Mouse (Mus musculus) fat pad, adult 2 months (tissue): ENCODE data around the gene Calm3.
A peak's percentile ranks its signal among the peaks of the same experiment; 100 is the strongest.
"Not testable (repeated sequence)": the region's sequence is repeated elsewhere in the genome, so short reads cannot be mapped to it uniquely, and the experiment has no call there.

Experiments
- DNase-seq: peaks from one replicate; pipeline ENCODE4 v3.0.0-alpha.2; 2011; ENCODE audit warnings: low read depth, low spot score; ENCODE audit errors: extremely low read depth

Gene Calm3

GRCm38 (mm10) chr7:16924037-16924834, at the start of gene Calm3:
Calm3 (minus strand) TSS chr7:16924114.
- DNase-seq, result peak; percentile 91

- no peak for DNase-seq
Measured at GRCm38 (mm10) chr7:16971160-16971559, 47.2 kb upstream of the Calm3 start.

DNA sequence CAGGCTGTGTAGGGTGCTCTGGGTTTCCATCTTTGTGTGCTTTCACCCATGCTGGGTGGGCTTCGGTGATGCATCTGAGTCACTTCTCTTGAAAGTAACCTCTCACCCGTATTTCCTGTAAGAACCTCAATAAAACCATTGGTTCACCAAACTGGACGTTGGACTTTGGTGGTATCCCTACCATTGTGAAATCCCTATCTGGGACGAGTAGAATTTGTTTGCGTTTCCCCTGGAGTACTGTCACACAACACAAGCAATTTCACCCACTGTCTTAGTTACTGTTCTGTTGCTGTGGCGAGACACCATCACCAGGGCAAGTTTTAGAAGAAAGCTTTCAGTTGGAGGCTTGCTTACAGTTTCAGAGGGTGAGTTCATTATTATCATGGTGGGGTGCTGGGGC, 44.5 kb upstream of the Calm3 start:
- no peak for DNase-seq

DNA sequence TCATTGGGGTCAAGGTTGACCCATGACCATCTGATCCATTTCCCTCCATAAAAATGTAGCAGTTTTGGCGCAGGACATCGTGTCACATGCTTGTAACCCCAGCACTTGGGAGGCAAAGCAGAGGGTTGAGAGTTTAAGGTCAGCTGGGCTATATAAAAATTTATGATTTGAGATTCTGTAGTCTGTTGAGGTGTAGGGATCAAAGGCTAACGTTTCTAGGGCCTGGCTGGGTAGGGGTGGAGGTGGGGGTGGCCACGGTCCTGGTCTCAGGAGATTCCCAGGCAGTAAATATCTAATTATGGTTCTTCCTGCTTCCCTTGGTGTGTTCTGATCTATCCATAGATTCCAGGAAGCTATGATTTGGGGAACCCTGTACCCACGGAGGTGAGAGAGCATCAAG, 37.8 kb upstream of the Calm3 start:
- DNase-seq, result no peak

DNA sequence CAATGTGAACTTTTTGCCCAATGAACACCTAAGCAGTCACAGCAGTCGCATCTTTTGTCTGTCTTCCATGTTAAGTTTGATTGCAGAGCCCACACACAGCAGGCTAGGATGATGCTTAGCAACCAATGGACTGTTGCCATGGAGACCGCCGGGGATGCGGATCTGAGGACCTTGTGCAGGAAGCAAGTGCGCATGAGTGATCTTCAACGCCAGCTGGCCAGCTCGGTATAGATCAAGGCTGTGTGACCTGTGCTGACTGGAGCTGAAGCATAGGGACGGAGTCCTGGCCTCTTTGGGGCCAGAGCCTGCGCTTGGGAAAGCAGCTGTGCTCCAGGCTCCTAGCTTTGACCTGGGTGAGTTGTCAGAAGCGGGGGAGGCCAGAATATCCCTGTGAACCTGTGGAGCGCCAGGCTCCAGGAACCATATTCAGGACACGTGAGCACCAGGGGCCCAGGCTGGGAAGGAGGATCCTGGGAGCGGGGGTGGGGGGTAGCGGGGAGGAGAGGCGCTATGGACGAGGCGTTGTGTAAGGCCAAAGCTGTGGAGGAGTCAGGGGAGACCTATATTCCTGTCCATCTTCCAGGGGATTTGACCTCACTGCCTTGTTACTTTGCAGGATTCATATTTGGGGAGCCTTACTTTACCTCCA, 35.7 kb upstream of the Calm3 start, which contains the start of gene Pnmal1:
Gene Pnmal1, plus strand, starts transcription at position 141 of the 649 bp plus-strand sequence.
- no peak for DNase-seq

DNA sequence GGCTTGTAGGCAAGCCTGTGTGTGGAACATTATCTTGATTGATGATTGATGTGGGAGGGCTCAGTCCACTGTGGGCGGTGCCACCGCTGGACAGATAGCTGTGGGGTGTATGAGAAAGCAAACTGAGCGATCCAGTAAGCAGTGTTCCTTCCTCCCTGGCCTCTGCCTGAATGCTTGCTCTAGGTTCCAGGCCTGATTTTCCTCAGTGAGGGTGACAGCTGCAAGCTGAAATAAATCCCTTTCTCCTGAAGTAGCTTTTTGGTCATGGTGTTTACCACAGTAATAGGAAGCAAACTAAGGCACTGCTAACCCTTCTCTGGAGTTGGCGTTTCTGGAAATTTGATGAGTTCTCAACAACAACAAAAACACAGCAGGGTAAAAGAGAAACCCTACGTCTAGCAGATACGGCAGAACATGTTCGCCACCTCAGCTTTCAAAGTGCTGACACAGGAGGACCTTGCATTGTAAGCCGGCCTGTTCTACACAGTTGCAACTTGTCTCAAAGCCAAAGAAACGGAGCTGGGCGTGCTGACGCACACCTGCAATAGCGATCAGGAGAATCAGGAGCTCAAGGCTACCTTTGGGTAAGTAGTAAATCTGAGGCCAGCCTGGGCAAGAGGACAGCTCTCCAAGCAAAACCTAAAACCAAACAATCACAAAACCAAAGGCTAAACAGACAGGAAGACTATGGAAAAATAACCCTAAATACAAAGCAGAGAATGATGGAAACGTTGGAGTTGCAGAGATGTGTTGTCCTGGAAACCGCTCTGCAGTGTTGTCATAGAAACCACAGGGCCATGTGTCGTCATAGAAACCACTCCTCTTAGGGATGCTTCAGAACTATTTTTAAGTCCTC, 32.7 kb upstream of the Calm3 start:
- DNase-seq, result no peak

DNA sequence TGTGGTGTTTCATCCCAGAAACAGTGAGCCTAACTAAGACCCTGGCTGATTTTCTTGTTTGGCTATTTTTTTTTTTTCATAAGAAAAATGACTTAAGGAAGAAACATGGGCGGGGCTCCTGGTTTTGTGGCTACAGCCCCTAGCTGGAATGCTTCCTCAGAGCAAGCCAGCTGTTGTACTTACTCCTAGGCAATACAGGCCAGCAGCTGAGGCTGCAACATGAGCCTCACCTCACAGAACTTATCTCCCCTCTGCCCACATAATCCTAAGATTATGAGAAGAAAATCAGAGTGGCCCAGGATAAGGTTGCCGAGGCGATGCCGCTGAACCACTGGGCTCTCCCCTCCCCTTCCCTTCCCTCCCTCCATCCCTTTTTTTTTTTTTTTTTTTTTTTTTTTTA, 31.8 kb upstream of the Calm3 start:
- DNase-seq, result no peak

DNA sequence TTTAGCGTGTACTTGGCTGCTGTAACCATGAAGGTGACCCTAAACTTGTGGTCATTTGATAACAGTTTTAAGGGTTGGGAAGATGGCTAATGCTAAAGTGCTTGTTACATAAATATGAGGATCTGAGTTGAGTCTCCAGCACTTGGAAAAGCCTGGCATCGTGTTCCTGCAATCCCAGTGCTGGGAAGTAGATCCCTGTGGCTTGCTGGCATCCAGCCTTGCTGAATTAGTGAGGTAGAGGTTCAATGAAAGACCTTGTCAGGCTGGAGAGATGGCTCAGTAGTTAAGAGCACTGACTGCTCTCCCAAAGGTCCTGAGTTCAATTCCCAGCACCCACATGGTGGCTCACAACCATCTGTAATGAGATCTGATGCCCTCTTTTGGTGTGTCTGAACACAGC, 29.9 kb upstream of the Calm3 start:
- DNase-seq, result not testable (repeated sequence)

DNA sequence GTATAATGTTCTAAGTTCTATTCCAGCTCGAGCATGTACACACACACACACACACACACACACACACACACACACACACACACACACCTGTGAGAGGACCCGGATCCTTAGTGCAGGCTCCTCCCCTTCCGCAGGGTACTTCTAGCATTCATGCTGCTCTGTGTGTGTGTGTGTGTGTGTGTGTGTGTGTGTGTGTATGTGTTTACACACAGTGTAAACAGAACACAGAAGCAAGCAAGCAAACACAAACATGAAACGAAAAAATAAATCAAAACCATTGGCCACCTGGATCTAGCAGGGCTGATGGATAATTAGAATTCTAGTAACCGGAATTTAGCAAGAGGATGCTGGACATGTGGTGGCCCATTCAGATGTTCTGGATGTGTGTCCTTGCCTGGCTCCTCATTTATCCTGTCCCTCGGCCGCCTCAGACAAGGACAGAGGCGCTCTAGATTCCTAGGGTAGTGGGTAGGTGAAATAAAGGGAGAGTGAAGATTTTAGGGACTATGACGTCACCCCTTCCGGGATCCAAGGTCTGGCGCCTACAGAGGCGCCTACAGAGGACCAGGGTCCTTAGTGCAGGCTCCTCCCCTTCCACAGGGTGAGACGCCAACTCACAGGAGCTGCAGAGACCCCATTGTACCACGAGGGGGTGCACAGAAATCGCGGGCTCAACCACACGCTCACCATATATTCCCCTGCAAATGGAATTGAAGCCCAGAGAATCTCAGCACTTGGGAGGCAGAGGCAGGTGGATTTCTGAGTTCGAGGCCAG, 27.1 kb upstream of the Calm3 start:
- no peak for DNase-seq

DNA sequence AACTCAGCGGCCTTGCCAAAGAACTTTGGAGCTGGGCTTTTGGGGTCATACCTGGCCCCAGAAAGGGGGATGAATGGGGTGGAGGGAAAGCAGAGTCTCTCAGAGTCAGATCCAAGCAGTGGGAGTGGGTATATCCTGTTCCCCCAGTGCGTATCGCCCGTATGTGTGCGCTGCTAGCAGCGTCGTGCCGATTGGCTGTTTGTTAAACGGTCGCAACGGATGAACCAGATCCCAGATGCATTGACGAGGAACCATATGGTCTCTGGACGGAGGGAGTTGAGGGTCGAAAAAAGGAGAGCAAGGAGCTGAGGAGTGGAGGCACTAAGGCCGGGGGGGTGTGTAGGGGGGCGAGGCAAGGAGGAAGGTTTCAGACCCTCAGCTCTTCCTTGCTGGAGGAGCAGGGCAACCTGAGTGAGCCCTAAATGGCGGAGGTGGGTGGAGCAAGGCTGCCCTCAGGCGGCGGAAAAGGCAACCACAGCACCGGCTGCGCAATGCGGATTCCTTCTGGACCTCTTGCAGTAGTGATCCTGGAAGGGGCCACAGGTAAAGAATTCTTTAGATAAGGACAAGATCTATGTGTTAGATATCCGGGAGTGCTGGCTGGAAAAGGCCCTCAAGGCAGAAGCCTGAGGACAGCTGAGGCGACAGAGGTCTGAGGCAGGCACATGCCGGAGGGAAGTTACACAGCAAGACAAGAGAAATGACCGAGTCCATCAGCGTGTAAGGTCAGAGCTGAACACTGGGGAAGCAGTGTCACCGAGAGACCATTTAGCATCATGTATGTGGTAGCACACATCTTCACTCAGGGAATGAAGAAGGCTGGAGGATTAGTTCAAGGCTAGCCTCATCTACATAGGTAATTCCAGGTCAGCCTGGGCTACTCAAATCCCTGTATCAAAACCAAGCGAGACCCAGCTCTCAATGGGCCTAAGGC, 26.3 kb upstream of the Calm3 start:
- no peak for DNase-seq

DNA sequence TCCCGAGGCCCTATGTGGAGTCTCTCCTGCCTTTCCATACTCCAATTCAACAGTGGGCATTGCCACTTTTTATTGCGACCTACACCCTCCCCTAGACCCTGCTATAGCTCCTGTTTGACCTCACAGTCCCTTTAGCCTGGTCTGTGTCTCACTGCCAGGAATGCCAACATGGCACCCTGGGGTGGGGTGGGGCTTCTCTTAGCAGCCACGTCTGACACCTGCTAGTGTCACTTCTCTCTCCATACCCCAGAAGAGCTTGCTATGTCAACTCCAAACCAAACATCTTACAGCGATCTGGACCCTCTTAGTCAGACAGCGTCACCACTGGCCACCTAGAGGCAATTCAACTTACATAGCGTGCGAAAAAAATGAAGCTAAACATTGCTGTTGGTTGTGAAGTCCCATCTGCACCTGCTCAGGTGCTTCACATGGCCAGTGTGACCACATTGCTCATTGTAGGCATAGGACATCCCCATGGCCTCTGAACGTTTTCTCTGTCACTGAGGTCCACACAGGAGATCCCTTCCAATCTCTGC, 25.1 kb upstream of the Calm3 start:
- no peak for DNase-seq

DNA sequence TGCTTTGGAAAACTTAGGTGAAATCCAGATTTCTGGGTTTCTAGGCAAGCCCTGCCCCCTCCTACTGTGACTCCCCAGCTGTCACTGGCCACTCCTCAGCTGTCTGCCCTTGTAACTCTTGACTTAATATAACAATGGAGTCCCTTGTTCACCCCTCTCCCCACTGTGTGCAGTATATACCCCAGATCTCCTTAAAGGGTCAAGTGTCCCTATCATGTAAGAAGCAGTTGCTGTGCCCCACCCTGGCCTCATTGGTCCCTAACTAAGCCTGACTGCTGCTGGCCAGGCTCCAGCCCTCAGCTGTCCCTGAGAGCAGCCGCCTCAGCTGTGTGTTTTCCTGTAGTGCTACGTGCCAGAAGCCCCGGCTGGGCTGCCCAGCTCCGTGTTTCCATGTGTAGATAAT, 24.0 kb upstream of the Calm3 start:
- no peak for DNase-seq

DNA sequence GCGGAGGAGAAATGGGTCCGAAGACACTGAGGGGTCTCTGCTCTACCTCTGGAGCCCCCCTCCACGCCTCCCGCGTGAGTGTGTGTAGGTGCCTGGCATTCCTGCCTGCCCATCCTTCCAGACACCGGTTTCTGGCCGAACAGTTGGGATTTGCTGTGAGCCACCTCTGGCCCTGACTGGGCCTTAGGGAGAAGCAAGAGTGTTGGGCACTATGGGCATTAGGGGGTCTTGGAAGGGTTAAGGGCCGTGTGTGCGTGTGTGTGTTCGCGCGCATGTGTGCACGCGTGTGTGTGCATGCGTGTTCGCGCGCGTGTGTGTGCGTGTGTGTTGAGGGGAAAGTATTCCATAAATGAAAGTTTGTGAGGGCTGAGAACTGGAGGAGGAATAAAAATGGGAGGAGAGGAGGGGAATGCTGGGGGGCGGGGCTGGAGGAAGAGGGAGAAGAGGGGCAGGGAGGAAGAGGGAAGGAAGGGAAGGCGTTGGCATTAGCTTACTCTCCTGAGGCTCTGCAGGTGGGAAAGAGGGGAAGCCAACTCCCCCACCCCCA, 23.5 kb upstream of the Calm3 start:
- DNase-seq, result no peak

- no peak for DNase-seq
Measured at GRCm38 (mm10) chr7:16946441-16947348, 22.8 kb upstream of the Calm3 start.

- DNase-seq, result no peak
Measured at GRCm38 (mm10) chr7:16945419-16945818, 21.5 kb upstream of the Calm3 start.

DNA sequence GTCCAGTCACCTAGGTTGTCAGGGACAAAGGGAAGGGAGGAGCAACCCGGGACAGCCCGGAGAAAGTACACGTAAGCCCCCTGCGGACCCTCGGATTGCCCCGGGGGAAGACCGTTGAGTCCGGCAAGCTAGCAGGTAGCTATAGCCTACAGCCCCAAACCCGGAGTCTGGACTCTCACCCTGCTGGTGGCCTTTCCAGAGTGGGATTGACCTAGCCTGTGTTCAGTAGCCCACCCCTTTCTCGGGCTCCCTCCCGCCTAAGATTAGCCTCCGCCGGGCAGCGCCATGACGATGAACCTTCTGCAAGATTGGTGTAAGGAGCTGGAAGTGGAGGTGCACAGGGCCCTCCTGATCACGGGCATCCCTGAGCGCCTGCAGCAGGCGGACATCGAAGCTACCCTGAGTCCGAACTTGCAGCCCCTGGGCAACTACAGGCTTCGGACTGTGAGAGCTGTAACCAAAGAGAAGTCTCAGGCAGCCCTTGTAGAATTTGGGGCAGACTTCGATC, 20.9 kb upstream of the Calm3 start:
- no peak for DNase-seq

DNA sequence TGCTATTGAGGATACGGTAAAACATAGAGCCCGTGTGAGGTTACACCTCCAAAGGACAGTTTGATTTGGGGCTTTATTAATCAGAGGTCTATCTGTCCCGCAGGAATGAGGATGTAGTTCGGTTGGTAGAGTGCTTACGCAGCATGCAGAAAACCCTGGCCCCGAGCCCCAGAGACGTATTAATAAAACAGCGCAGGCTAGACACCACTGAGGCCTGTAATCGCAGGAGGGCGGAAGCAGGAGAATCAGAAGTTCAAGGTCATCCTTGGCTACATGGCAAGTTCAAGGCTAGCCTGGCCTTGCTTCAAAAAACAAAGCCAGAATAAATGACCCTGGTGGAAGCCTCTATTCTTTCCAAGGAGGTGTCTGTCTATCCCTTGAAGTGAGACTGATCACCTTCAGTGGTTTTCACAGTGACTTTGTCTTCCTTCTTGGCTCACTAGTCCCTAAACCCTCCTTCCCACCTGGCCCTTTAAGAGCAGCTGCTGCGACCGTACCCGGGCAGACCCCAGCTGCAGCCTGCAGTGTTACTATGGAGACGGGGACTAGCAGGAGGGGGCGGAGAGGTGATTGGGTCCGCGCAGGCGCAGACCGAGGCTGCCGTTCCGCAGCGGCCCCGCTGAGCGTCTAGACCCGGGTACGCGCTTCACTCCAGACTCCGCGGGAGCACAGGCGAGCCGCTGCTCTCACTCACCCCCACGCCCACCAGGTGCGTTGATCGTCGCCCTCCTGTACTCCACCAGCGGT, 20.3 kb upstream of the Calm3 start, which contains the start of gene Pnmal2:
Gene Pnmal2, plus strand, starts transcription at position 622 of the 747 bp plus-strand sequence.
- DNase-seq, result no peak
